Mouse (Mus musculus): Measurements from ENCODE around the gene Crybg1. TPM values are rescaled to one million over a fixed set of nuclear protein-coding genes. Genes with fewer than 3 reads are reported as not detected.

Gene Crybg1
- total and polyA plus RNA-seq, 2 experiments from 2014 or later: 0.10 to 0.16 TPM

DNA sequence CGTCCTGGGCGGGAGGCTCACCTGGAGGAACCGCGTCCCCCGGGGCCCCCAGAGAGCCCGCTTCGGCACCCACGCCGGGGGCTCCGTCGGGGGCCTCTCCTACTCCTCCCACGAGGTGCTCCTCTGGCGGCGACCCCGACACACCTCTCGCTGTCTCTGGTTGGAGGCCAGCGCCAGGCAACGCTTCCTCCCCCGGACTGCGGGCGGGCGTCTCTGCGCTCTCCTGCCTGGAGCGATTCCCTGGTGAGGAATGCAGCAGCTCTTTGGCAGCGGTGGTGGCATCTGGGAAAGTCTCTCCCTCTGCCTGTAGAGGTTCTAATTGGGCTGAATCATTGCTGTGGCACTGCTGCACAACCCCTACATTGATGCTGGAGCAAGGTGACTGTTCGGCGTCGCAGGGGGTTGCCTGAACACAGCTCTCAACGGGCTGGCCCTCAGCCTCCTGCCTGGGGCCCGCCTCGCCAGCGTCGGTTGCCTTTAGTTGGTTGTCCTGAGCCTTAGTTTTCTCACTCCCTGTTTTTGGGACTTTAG lies 144.4 kb downstream of the Crybg1 start:
- Histone ChIP-seq H3K4me3 (ENCODE audit: low read length) (peak overlapping the region; percentile 40), H3K4me2 (ENCODE audit: low read depth, low read length) (peak overlapping the region; percentile 62), H3K4me1 (ENCODE audit: insufficient read depth, low read length) (peaks cover 2% of the 10 kb centered on the region; the same call in 1 of the 2 replicates), H3K9me3 (ENCODE audit: low read length) (no peaks in the 10 kb centered on the region), H3K36me3 (ENCODE audit: insufficient read depth, low read length) (no peaks in the 10 kb centered on the region), H3K27me3 (ENCODE audit: insufficient read depth, low read length) (peaks cover 48% of the 10 kb centered on the region), H3K9ac (replicated peaks; ENCODE audit: low read length) (no peak overlapping the region), H3K27ac (no peak overlapping the region)
- TF ChIP-seq CTCF (IDR thresholded peaks at IDR 0.05; ENCODE audit: low read depth): no peak
- under 1% methylated on average over 33 of the region's 33 CpGs for WGBS
- no peak for ATAC-seq
- no peak for DNase-seq (ENCODE audit: low spot score)

DNA sequence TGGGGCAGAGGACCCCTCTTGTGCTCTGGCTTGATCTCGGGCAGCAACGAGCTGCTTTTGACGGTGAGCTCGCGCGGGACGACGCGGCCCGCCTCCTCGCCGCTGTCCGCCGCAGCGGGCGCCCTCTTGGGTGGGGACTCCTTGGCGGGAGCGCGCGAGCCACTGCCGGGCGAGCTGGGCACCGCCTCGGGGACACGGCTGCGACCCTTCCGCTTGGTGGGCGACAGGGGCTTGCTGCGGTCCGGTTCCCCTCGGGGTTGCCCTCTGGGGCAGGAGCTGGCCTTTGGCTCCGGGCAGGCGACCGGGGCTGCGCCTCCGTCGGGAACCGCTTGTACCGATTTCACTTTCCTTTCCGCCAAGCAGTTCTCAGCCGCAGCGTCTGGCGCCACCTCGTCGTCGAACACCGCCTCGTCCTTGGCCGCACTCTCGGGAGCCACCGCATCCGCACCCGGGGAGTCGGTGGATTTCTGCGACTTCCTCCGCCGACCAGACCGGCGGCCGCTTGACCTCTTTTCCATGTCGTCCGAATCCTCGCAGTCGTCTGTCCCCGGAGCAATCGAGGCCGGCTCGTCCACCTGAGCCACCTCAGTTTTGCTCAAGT lies 145.0 kb downstream of the Crybg1 start:
- H3K9ac ChIP-seq (replicated peaks; ENCODE audit: low read length): peak overlapping the region; percentile 25; the same call in 1 of the 2 replicates
- WGBS: under 1% methylated on average over 67 of the region's 68 CpGs
- H3K27me3 ChIP-seq (ENCODE audit: insufficient read depth, low read length): peaks cover 48% of the 10 kb centered on the region

DNA sequence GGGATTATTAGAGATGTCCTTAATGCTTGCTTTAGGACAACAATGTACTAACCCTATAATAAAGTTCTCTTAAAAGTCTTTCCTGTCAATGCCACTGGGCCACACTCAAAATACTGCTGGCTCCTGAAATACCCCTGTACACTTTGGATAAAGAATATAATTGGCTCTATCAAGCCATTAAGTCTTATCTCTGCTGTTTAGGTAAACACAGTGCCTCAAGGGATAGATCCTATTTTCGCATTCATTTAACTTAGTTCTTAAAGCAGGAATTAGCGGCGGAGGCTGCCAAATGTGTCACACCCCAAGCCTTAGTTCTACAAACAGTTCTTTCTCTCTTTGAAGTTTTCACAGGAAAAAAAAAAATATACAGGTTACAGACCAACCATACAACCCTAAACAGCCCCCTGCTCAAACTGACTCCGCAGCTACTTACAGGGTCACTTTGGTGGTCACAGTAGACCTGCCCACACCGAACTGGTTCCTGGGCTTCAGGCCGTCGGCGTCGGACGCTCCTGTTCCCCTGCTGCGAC lies 145.6 kb downstream of the Crybg1 start:
- Histone ChIP-seq H3K4me3 (ENCODE audit: low read length) (peak overlapping the region; percentile 40), H3K4me1 (ENCODE audit: insufficient read depth, low read length) (peaks cover 2% of the 10 kb centered on the region; the same call in 1 of the 2 replicates), H3K27me3 (ENCODE audit: insufficient read depth, low read length) (peaks cover 48% of the 10 kb centered on the region), H3K9ac (replicated peaks; ENCODE audit: low read length) (no peak overlapping the region), H3K36me3 (ENCODE audit: insufficient read depth, low read length) (no peaks in the 10 kb centered on the region), H3K9me3 (ENCODE audit: low read length) (no peaks in the 10 kb centered on the region), H3K27ac (no peak overlapping the region), H3K4me2 (ENCODE audit: low read depth, low read length) (peak overlapping the region; percentile 62)
- ATAC-seq: no peak
- WGBS: 3% methylated on average over 11 of the region's 11 CpGs
- TF ChIP-seq CTCF (IDR thresholded peaks at IDR 0.05; ENCODE audit: low read depth): no peak
- no peak for DNase-seq (ENCODE audit: low spot score)

More for the DNA sequence above, 145.0 kb downstream of the Crybg1 start:
- no peak overlapping the region for H3K27ac ChIP-seq
- H3K4me2 ChIP-seq (ENCODE audit: low read depth, low read length): peak overlapping the region; percentile 62
- peak overlapping the region; percentile 40 for H3K4me3 ChIP-seq (ENCODE audit: low read length)
- H3K4me1 ChIP-seq (ENCODE audit: insufficient read depth, low read length): peaks cover 2% of the 10 kb centered on the region; the same call in 1 of the 2 replicates
- DNase-seq (ENCODE audit: low spot score): peak; percentile 38
- TF ChIP-seq CTCF (IDR thresholded peaks at IDR 0.05; ENCODE audit: low read depth): peak; percentile 40
- no peaks in the 10 kb centered on the region for H3K36me3 ChIP-seq (ENCODE audit: insufficient read depth, low read length)
- H3K9me3 ChIP-seq (ENCODE audit: low read length): no peaks in the 10 kb centered on the region
- ATAC-seq: no peak

DNA sequence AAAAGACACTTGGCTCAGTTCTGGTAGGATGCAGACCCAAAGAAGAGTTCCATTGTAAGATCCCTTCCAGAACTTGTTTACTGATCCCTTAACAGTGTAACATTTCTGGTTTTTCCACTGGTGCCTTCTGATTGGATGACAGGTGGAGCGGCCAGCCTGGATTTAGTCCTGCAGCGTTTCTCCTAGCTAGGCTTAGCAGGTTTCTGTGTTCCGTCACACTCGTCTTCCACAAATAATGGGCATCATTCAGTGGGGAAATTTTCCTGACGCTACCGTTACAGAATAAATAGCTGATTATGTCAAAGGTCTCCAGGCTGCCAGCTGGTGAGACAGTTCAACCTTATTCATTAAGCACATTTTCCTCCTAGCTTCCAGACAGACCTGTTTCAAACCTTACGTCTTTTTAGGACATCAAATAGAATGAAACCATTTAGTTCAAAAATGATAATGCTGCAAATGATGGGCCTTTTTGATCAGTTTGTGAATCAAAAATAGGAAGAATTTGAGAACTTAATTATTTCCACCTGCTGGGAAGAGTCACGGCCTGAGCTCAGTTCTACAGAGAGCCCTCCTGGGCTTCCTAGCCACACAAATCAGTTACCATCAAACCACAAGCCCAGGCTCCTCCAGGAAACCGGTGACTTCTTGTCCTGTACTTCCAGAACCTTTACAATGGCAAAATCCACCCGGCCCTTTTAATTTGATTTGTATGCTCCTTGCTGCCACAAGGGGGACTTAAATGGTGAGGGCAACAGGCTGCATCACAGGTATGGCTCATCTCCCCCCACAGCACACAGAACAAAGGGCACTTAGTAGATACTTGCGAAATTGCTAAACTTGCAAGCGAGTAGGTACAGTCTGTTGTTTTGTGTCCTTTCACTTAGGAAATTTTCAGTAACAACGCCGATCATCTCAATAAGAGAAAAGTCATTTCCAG lies 146.4 kb downstream of the Crybg1 start:
- DNase-seq (ENCODE audit: low spot score): peak; percentile 49
- peak; percentile 65 for TF ChIP-seq CTCF (IDR thresholded peaks at IDR 0.05; ENCODE audit: low read depth)
- Histone ChIP-seq H3K9ac (replicated peaks; ENCODE audit: low read length) (no peak overlapping the region), H3K4me2 (ENCODE audit: low read depth, low read length) (no peak overlapping the region), H3K4me1 (ENCODE audit: insufficient read depth, low read length) (peaks cover 2% of the 10 kb centered on the region; the same call in 1 of the 2 replicates), H3K27me3 (ENCODE audit: insufficient read depth, low read length) (peaks cover 48% of the 10 kb centered on the region), H3K36me3 (ENCODE audit: insufficient read depth, low read length) (no peaks in the 10 kb centered on the region), H3K9me3 (ENCODE audit: low read length) (no peaks in the 10 kb centered on the region), H3K27ac (no peak overlapping the region), H3K4me3 (ENCODE audit: low read length) (no peak overlapping the region)
- 19% methylated on average over 14 of the region's 14 CpGs for WGBS
- no peak for ATAC-seq

DNA sequence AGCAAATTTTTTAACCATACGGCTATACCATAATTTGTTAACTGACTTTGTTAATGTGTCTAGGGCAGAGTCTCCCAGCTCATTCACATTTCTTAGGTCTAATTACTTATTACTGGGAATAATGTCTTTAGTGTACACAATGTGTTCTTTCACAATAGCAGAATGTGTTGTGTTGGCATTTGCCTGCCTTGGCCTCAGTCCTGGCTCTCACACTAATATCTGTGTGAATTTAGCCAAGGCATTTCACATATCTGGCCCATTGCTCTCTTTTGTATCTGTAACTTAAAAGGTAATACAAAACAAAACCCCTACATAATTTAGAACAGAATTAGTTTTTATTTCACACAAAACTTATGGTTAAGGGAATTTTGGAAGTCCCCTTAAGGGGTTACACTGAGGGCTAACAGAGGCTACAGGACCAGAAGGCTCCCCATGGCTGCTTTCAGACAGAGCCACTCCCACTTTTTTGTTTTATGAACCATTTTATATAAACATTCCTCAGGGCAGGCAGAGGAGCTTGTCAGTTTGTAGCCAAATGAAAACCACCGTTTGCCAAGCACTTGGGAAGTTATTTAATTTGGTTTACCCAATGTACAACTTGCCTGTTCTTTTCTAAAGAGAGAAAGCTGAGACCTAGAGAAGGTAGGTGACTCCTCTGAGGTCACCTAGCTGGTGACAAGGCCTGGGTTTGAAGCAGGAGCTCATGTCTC lies 148.3 kb downstream of the Crybg1 start:
- H3K4me1 ChIP-seq (ENCODE audit: insufficient read depth, low read length): peaks cover 2% of the 10 kb centered on the region; the same call in 1 of the 2 replicates
- WGBS: 51% methylated on average over 2 of the region's 2 CpGs
- no peak overlapping the region for H3K4me3 ChIP-seq (ENCODE audit: low read length)
- no peak overlapping the region for H3K4me2 ChIP-seq (ENCODE audit: low read depth, low read length)
- no peaks in the 10 kb centered on the region for H3K9me3 ChIP-seq (ENCODE audit: low read length)
- no peaks in the 10 kb centered on the region for H3K36me3 ChIP-seq (ENCODE audit: insufficient read depth, low read length)
- no peak for ATAC-seq
- no peak overlapping the region for H3K9ac ChIP-seq (replicated peaks; ENCODE audit: low read length)
- no peak overlapping the region for H3K27ac ChIP-seq
- H3K27me3 ChIP-seq (ENCODE audit: insufficient read depth, low read length): peaks cover 38% of the 10 kb centered on the region
- DNase-seq (ENCODE audit: low spot score): no peak
- no peak for TF ChIP-seq CTCF (IDR thresholded peaks at IDR 0.05; ENCODE audit: low read depth)

GRCm38 (mm10) chr10:43998503-43999082 lies 150.1 kb downstream of the Crybg1 start:
- WGBS: 78% methylated on average over 8 of the region's 8 CpGs
- no peak for DNase-seq (ENCODE audit: low spot score)
- Histone ChIP-seq H3K36me3 (ENCODE audit: insufficient read depth, low read length) (no peaks in the 10 kb centered on the region), H3K4me3 (ENCODE audit: low read length) (no peak overlapping the region), H3K4me2 (ENCODE audit: low read depth, low read length) (no peak overlapping the region), H3K4me1 (ENCODE audit: insufficient read depth, low read length) (no peaks in the 10 kb centered on the region), H3K27ac (no peak overlapping the region), H3K27me3 (ENCODE audit: insufficient read depth, low read length) (peaks cover 24% of the 10 kb centered on the region; the same call in 1 of the 2 replicates), H3K9ac (replicated peaks; ENCODE audit: low read length) (no peak overlapping the region), H3K9me3 (ENCODE audit: low read length) (no peaks in the 10 kb centered on the region)
- no peak for ATAC-seq
- no peak for TF ChIP-seq CTCF (IDR thresholded peaks at IDR 0.05; ENCODE audit: low read depth)
